Mouse (Mus musculus) heart, embryonic 12.5 days (tissue): ENCODE results near the gene Prkg2. TPM values are rescaled to one million over a fixed set of nuclear protein-coding genes. Genes with fewer than 3 reads are reported as not detected.

Experiments
- ATAC-seq: fragments of 200-750 bp; cut with Nextera tagmentation; 2 replicates; pipeline ENCODE4 v1.8.0; 2017; ENCODE audit warnings: moderate TSS enrichment, moderate library complexity; ENCODE audit not compliant: insufficient number of reproducible peaks, low FRiP score
- H3K27ac ChIP-seq: fragments of 300-500 bp; sonication (generic); 2 replicates; pipeline ENCODE4 v1.5.1; 2016; ENCODE audit warnings: mild to moderate bottlenecking, moderate library complexity; ENCODE audit not compliant: poor library complexity, severe bottlenecking
- H3K27me3 ChIP-seq: fragments of 300-500 bp; sonication (generic); replicated peaks from 2 replicates; pipeline ENCODE4 v1.6.1; 2016; ENCODE audit warnings: mild to moderate bottlenecking, moderate library complexity
- H3K36me3 ChIP-seq: fragments of 300-500 bp; sonication (generic); 2 replicates; pipeline ENCODE4 v1.6.1; 2016; ENCODE audit warnings: mild to moderate bottlenecking, moderate library complexity
- H3K4me1 ChIP-seq: fragments of 300-500 bp; sonication (generic); replicated peaks from 2 replicates; pipeline ENCODE4 v1.6.1; 2016; ENCODE audit warnings: mild to moderate bottlenecking
- H3K4me2 ChIP-seq: fragments of 300-500 bp; sonication (generic); 2 replicates; pipeline ENCODE4 v1.6.1; 2016; ENCODE audit warnings: mild to moderate bottlenecking, moderate library complexity
- H3K4me3 ChIP-seq: fragments of 300-500 bp; sonication (generic); 2 replicates; pipeline ENCODE4 v1.5.1; 2016; ENCODE audit warnings: mild to moderate bottlenecking
- H3K9ac ChIP-seq: fragments of 300-500 bp; sonication (generic); 2 replicates; pipeline ENCODE4 v1.6.1; 2016; ENCODE audit warnings: mild to moderate bottlenecking, moderate library complexity
- H3K9me3 ChIP-seq: fragments of 300-500 bp; sonication (generic); replicated peaks from 2 replicates; pipeline ENCODE4 v1.6.1; 2016; ENCODE audit warnings: mild to moderate bottlenecking, moderate library complexity
- WGBS: fragments of 180-500 bp; shearing (Covaris S2); methylation state at CpG from one replicate; pipeline ENCODE4 v1.1.7; 2016; 5-methylcytosine and 5-hydroxymethylcytosine counted together
- polyA plus RNA-seq: library from polyadenylated mRNA; unstranded; fragments of >200 nt; fragmentation: Nextera tagmentation; extraction: Ambion mirVana; gene quantifications from 2 replicates; pipeline ENCODE4 v1.2.1, GENCODE M21; 2016

Gene Prkg2
- polyA plus RNA-seq, 1 experiment from 2014 or later: 0.34 TPM

DNA sequence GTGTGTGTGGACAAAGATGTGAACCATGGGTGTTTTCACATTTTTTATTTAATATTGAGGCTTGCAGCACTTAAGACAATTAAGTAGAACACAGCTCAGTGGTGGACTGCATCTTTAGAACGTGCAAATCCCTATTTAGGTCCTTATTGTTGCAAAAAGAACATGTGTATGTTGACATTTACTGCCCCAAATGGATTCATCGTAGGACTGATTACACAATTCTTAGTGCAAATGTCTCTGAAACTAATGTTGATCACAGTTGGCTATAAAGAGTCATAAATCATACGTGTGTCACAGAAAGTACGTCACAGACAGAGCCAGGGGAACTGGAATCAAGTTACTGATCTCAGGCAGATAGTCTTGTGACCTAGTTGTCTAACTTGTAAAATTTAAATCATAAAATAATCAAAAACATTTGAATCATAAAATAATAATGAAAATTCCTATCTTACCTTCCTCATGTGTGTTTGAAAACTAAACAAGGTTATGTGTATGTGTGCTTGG, 91.0 kb downstream of the Prkg2 start:
- no peak for ATAC-seq
- H3K4me3 ChIP-seq: no peak overlapping the region
- H3K4me2 ChIP-seq: no peak overlapping the region
- H3K36me3 ChIP-seq: no peaks in the 10 kb centered on the region
- H3K9ac ChIP-seq: no peak overlapping the region
- H3K4me1 ChIP-seq: no peaks in the 10 kb centered on the region
- H3K27ac ChIP-seq: no peak overlapping the region
- H3K9me3 ChIP-seq: no peaks in the 10 kb centered on the region
- 78% methylated on average over 4 of the region's 4 CpGs for WGBS
- H3K27me3 ChIP-seq: no peaks in the 10 kb centered on the region

DNA sequence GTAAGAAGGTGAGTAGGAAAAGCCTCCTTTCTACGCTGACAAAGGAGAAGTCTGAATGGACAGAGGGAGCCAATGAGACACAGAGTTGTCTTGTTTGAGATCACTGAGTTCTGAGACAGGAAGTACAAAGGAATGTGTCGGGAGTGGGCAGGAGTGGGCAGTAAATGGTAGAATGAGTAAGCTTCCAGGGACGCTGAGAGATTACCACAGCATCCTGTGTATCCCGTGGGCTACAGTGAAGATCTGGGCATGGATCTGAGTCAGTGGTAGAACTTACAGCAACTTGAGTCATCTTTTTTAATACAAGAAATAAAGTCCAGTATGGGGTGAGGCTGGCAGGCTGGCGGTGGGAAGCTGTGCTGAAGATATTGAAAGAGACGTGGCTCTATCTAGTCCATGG, 93.4 kb downstream of the Prkg2 start:
- ATAC-seq: no peak
- Histone ChIP-seq H3K4me1 (no peaks in the 10 kb centered on the region), H3K4me3 (no peak overlapping the region), H3K27ac (no peak overlapping the region), H3K9ac (no peak overlapping the region), H3K36me3 (no peaks in the 10 kb centered on the region), H3K27me3 (no peaks in the 10 kb centered on the region), H3K9me3 (no peaks in the 10 kb centered on the region), H3K4me2 (no peak overlapping the region)
- 54% methylated on average over 6 of the region's 6 CpGs for WGBS

DNA sequence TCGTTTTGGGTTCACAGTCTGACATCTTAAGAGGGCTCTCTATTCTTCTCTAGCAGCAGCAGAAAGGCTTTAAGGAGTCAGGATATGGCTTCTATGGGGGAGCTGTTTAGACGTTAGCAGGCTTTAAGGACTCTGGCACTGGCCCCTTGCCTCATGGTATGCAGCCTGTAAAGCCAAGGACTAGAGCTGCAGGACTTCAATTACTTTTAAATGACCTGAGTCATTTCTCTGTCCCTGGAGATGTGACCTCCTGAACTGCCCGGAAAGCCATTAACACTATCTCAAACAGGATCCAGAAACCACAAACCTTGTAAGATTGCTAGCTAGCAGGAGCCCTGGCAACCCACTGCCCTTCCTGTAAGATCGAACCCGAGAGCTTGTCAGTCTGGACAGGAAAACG, 96.4 kb downstream of the Prkg2 start:
- H3K27ac ChIP-seq: no peak overlapping the region
- no peak overlapping the region for H3K9ac ChIP-seq
- H3K4me2 ChIP-seq: no peak overlapping the region
- H3K9me3 ChIP-seq: no peaks in the 10 kb centered on the region
- no peaks in the 10 kb centered on the region for H3K27me3 ChIP-seq
- no peak overlapping the region for H3K4me3 ChIP-seq
- no peak for ATAC-seq
- 18% methylated on average over 6 of the region's 6 CpGs for WGBS
- no peaks in the 10 kb centered on the region for H3K36me3 ChIP-seq
- H3K4me1 ChIP-seq: no peaks in the 10 kb centered on the region

DNA sequence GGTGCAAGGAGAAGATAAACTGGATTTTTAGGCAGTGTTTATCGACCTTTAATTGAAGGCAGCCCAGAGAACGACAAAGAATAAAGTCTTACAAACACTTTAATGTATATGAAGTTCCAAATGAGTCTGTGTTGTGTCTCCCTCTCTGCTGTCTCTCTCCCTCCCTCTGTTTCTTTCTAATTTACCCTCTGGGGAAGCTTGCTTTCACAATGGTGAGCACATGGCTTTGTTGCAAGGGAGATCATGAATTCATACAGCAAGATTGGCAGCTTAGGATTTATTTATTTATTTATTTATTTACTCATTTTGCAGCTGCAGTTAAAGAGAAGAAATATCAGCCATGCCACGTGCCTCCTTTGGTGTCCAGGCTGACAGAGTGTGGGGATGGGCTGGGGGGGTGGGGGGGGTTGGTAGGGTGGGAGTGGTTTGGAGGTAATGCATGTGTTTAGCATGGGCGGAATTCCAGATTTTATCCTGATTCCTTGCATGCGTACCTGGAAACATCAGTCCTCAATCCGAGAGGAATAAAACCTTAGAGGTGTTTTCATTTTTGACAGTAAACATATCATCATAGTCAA, 97.4 kb downstream of the Prkg2 start:
- Histone ChIP-seq H3K27ac (no peak overlapping the region), H3K4me3 (no peak overlapping the region), H3K4me1 (no peaks in the 10 kb centered on the region), H3K27me3 (no peaks in the 10 kb centered on the region), H3K36me3 (no peaks in the 10 kb centered on the region), H3K9me3 (no peaks in the 10 kb centered on the region), H3K9ac (no peak overlapping the region), H3K4me2 (no peak overlapping the region)
- no peak for ATAC-seq
- WGBS: 76% methylated on average over 6 of the region's 6 CpGs

DNA sequence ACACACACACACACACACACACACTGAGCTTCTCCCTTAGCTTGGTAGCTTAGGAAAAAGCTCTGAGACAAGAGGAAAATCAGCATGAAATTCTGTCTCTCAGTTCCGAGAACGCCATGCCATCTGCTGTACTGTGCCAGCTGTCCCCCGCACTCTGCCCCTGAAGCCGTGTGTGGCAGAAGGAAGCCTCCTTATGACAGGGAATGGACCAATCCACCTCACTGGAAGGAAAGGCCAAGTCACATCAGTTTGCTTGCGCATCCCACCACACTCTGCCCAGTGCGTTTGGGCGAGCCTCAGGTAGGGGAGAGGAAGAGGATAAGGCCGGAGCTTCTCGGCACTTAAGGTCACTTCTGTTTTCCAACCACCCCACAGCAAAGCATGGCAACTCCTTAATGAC, 98.0 kb downstream of the Prkg2 start:
- Histone ChIP-seq H3K9ac (no peak overlapping the region), H3K27me3 (no peaks in the 10 kb centered on the region), H3K4me1 (no peaks in the 10 kb centered on the region), H3K4me2 (no peak overlapping the region), H3K36me3 (no peaks in the 10 kb centered on the region), H3K27ac (no peak overlapping the region), H3K9me3 (no peaks in the 10 kb centered on the region), H3K4me3 (no peak overlapping the region)
- no peak for ATAC-seq
- WGBS: 85% methylated on average over 9 of the region's 9 CpGs

DNA sequence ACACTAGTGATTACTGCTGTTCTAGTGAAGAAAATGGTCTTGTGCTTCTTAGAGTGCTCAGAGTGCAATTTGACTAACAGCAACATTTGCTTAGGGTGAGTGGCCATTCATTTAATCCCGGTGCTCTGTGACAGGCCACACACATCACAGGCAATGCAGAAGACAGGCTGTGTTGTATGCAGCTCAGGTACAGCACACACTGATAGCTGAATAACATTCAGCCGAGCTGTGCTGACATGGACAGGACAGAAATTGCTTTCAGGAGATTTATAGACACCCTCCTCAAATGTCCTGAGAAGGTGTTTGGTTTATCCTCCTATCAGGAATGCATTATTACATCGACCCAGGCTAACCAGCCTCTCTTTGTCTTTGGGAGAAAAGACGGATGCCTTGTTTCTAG, 99.3 kb downstream of the Prkg2 start:
- H3K4me2 ChIP-seq: no peak overlapping the region
- H3K27ac ChIP-seq: no peak overlapping the region
- H3K27me3 ChIP-seq: no peaks in the 10 kb centered on the region
- no peak overlapping the region for H3K4me3 ChIP-seq
- WGBS: 54% methylated on average over 4 of the region's 4 CpGs
- no peak for ATAC-seq
- H3K36me3 ChIP-seq: no peaks in the 10 kb centered on the region
- no peaks in the 10 kb centered on the region for H3K9me3 ChIP-seq
- no peak overlapping the region for H3K9ac ChIP-seq
- no peaks in the 10 kb centered on the region for H3K4me1 ChIP-seq

DNA sequence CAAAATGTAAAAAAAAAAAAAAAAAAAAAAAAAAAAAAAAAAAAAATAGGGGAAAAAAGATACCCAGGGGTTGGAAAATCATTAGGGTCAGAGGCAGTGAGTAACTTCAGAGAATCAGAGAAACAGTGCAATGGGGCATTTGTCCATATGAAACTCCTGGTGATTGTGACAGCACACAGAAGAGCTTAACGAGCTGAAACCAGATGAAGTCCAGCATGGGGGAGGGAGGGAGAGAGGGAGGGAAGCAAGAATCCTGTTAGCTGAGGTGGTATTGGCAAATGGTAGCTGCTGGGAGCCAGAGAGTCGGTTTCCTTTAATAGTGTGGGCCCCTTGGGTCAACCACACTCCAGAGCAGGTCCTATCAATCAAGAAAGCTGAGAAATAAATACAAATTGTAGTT, 100.5 kb downstream of the Prkg2 start:
- H3K27me3 ChIP-seq: no peaks in the 10 kb centered on the region
- H3K4me3 ChIP-seq: no peak overlapping the region
- H3K9me3 ChIP-seq: no peaks in the 10 kb centered on the region
- H3K4me2 ChIP-seq: no peak overlapping the region
- 6% methylated on average over 2 of the region's 2 CpGs for WGBS
- H3K36me3 ChIP-seq: no peaks in the 10 kb centered on the region
- no peak for ATAC-seq
- no peaks in the 10 kb centered on the region for H3K4me1 ChIP-seq
- H3K27ac ChIP-seq: no peak overlapping the region
- no peak overlapping the region for H3K9ac ChIP-seq

DNA sequence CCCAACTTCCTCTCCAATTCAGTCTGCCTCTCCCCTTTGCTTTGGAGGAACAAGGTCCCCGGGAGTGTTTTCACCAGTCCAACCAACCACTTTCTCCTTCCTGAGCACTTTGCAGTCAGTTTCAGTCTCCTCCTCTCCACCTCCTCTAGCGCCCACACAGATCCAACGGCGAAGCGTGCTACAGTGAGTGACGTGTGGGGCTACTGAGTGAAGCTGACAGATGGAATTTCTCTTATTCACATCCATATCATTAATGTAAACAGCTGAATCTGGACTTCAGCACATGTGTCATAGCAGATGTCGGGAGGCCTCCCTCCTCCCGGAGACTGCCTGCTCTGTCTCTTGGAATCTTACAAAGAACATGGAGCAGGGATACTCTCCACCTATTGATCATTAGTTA, 101.2 kb downstream of the Prkg2 start:
- WGBS: 39% methylated on average over 8 of the region's 8 CpGs
- Histone ChIP-seq H3K27ac (no peak overlapping the region), H3K4me1 (no peaks in the 10 kb centered on the region), H3K4me2 (peak overlapping the region; percentile 38), H3K4me3 (peak overlapping the region; percentile 7; the same call in 1 of the 2 replicates), H3K27me3 (no peaks in the 10 kb centered on the region), H3K36me3 (no peaks in the 10 kb centered on the region), H3K9ac (no peak overlapping the region), H3K9me3 (no peaks in the 10 kb centered on the region)
- ATAC-seq: peak; percentile 68

DNA sequence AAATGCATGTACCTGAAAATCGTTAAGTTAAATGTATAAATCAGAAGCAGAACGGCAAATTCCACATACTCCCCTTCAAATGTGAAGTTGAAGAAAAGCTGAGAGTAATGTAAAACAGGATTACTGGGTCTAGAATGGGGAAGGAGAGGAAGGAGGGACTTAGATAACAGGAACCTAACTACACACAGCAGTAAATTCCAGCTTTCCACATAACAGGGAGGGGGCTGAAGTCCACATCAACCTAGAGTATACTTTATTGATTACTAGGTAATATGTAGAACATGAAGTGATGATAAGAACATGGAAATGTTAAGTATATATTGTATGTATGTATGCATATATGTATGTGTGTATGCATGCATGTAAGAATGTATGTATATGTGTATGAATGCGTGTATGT, 114.2 kb downstream of the Prkg2 start:
- WGBS: 83% methylated on average over 3 of the region's 3 CpGs
- no peak overlapping the region for H3K9ac ChIP-seq
- no peak overlapping the region for H3K4me3 ChIP-seq
- no peaks in the 10 kb centered on the region for H3K36me3 ChIP-seq
- 0 out of 2 replicates have a peak, but pooled peaks cover under 1% of the 10 kb centered on the region for H3K4me1 ChIP-seq
- no peak overlapping the region for H3K27ac ChIP-seq
- no peak overlapping the region for H3K4me2 ChIP-seq
- H3K9me3 ChIP-seq: no peaks in the 10 kb centered on the region
- no peaks in the 10 kb centered on the region for H3K27me3 ChIP-seq
- no peak for ATAC-seq

DNA sequence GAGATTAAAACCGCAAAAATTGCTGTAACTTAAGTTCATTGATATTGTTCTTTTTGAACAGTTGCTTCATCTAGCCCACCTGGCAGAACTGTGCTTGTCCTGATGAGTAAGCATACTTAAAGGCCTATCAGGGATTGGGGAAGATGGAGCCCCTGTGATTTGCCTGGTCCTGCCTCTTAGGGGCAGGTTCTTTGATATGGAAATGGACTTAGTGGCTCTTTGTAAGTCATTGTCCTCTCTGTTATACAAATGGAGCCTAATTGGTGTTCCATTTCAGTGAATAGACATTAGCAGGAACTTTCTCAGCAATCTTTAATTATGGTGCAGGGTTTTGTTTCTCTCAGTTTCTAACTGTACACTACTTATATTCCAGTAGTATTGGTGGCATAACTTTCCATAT, 115.5 kb downstream of the Prkg2 start:
- H3K4me2 ChIP-seq: no peak overlapping the region
- H3K36me3 ChIP-seq: no peaks in the 10 kb centered on the region
- H3K27me3 ChIP-seq: no peaks in the 10 kb centered on the region
- no peak overlapping the region for H3K27ac ChIP-seq
- H3K9me3 ChIP-seq: no peaks in the 10 kb centered on the region
- ATAC-seq: no peak
- no peak overlapping the region for H3K9ac ChIP-seq
- H3K4me1 ChIP-seq: 0 out of 2 replicates have a peak, but pooled peaks cover 3% of the 10 kb centered on the region
- 68% methylated on average over 1 of the region's 1 CpGs for WGBS
- H3K4me3 ChIP-seq: no peak overlapping the region

DNA sequence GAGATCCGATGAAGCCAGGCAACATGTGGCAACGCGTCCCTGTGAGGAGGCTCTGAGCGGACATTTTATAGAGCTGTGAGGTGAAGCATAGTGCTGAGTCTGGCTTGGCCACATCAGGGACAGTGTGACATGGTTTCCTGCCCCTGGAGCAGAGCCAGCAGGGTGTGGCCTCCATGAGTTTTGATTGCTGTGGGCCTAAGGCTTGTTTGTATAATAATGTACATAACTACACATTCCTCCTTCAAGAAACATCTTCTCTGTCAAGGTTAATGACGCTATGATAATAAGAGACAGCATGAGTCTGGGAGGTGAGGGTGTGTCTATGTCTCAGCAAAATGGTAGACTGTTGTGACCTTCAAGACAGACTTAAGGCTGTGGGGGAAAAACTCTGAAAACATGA, 118.4 kb downstream of the Prkg2 start:
- WGBS: 87% methylated on average over 5 of the region's 5 CpGs
- Histone ChIP-seq H3K27ac (no peak overlapping the region), H3K36me3 (no peaks in the 10 kb centered on the region), H3K9ac (no peak overlapping the region), H3K4me1 (0 out of 2 replicates have a peak, but pooled peaks cover 3% of the 10 kb centered on the region), H3K4me2 (no peak overlapping the region), H3K4me3 (no peak overlapping the region), H3K27me3 (no peaks in the 10 kb centered on the region), H3K9me3 (no peaks in the 10 kb centered on the region)
- ATAC-seq: no peak

DNA sequence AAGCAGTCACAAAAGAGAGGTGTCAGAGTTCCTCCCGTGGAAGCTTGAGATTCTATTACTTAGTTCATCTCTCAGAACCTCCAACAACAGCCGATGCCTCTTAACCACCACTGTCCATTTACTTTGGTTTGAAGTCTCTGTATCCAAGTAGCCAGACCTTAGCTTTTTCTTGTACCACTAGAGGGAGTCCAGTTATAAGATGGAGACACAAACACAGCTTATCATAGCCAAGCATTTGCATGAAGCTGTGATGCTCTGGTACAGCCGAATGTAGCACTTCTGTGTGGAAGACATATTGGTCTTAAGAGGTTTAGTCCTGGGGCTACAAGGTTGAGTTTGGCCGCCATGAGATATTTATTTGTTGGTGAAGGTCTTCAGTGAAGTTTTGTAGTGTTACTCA, 134.8 kb downstream of the Prkg2 start:
- H3K4me1 ChIP-seq: no peaks in the 10 kb centered on the region
- H3K4me3 ChIP-seq: no peak overlapping the region
- no peak overlapping the region for H3K4me2 ChIP-seq
- WGBS: 64% methylated on average over 4 of the region's 4 CpGs
- H3K9me3 ChIP-seq: no peaks in the 10 kb centered on the region
- no peak overlapping the region for H3K27ac ChIP-seq
- H3K36me3 ChIP-seq: no peaks in the 10 kb centered on the region
- H3K9ac ChIP-seq: no peak overlapping the region
- ATAC-seq: no peak
- H3K27me3 ChIP-seq: no peaks in the 10 kb centered on the region
